Comparison of ENCODE assay signal across 32 mouse cellular contexts in the genomic region with DNA sequence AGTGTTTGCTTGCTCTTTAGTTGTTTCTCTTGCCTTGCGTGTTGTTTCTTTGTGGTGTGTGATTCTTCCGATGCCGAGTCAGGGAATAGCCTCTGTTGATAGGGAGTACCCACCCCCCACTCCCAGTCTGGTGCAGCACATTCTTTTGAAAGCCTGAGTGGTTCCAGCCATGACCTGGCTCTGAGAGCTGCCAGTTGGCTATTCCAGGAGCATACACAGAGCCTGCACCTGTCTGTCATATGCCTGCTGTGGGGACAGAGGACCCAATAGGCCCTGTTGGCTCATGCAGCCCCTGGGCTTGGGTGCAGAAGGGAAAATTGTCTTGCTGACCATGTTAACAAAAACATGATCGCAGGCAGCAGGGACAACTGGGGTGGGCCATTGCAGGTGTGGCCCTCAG.
DNase-seq lines count a peak whose midpoint lies in the region; ATAC-seq lines count a peak whose summit lies in the region.
"Had no signal": no experiment of that assay in that cellular context is flagged by ENCODE, and none has a peak within 500 bp of the region (broad histone marks: within the 10 kb centered on the region; RNA-seq: fewer than 3 reads in every experiment).

No protein-coding gene starts in this region.

- 0 out of 2 replicates have a peak, but pooled peaks cover 9% of the 10 kb centered on the region for H3K4me1 ChIP-seq in kidney, embryonic 16.5 days (ENCODE audit: insufficient read depth, low read length)
- H3K4me1 ChIP-seq: embryonic facial prominence, embryonic 10.5 days; embryonic facial prominence, embryonic 13.5 days; heart, embryonic 13.5 days had no signal

- ATAC-seq in cerebellum, adult (ENCODE audit: insufficient number of reproducible peaks, low FRiP score, low TSS enrichment) = no peak
- peak; percentile 35; the same call in 1 of the 2 replicates for ATAC-seq in kidney, embryonic 16.5 days (ENCODE audit: low FRiP score, low TSS enrichment)
- ATAC-seq: activated CD4-positive, CD25-positive, alpha-beta regulatory T cell, adult 4 months; forebrain, postnatal 0 days; hindbrain, postnatal 0 days; inflammation-experienced regulatory T-cells, adult 6 months; intestine, embryonic 16.5 days had no signal

- H3K27ac ChIP-seq in kidney, embryonic 16.5 days (ENCODE audit: low read length) = no peak overlapping the region
- H3K27ac ChIP-seq: embryonic facial prominence, embryonic 10.5 days; embryonic facial prominence, embryonic 13.5 days; forebrain, embryonic 12.5 days; heart, adult 2 months; heart, embryonic 10.5 days; heart, embryonic 13.5 days; hindbrain, embryonic 14.5 days; hindbrain, postnatal 0 days had no signal

- no peak overlapping the region for H3K4me2 ChIP-seq in kidney, embryonic 16.5 days (replicated peaks; ENCODE audit: low read depth, low read length)
- H3K4me2 ChIP-seq: embryonic facial prominence, embryonic 13.5 days; forebrain, embryonic 12.5 days; heart, embryonic 13.5 days; hindbrain, embryonic 14.5 days had no signal

- H3K4me3 ChIP-seq in kidney, embryonic 16.5 days (ENCODE audit: low read length) = no peak overlapping the region
- H3K4me3 ChIP-seq: embryonic facial prominence, embryonic 10.5 days; embryonic facial prominence, embryonic 13.5 days; erythroblast, embryonic 14.5 days; forebrain, embryonic 12.5 days; heart, adult 2 months; heart, embryonic 10.5 days; heart, embryonic 13.5 days had no signal

- no peak overlapping the region for H3K9ac ChIP-seq in kidney, embryonic 16.5 days (replicated peaks; ENCODE audit: low read length)
- H3K9ac ChIP-seq: embryonic facial prominence, embryonic 13.5 days; forebrain, embryonic 12.5 days; forebrain, postnatal 0 days; heart, embryonic 13.5 days; hindbrain, embryonic 14.5 days had no signal

- DNase-seq in cerebellum, postnatal 14 days = peak; percentile 56 to 59
- DNase-seq in kidney, adult 18-20 months = no peak
- DNase-seq in Muller cell, postnatal 12 days (ENCODE audit: inconsistent ontology term) = peak; percentile 41
- DNase-seq in brain, adult 2 months (ENCODE audit: low read depth, low spot score) = peak; percentile 30
- no peak for DNase-seq in adrenal gland, postnatal 25 days
- DNase-seq: adrenal gland, adult 8-10 months; adrenal gland, postnatal 36 days; B cell, adult 2 months; cerebellum, adult 11-12 months; cerebellum, adult 9-10 months; cerebellum, postnatal 36 days; embryo, embryonic 11 days; forebrain, postnatal 0 days; gastrocnemius, postnatal 25 days; heart, adult 2 months; heart, postnatal 14 days; heart, postnatal 4 days had no signal

- H3K27me3 ChIP-seq in kidney, embryonic 16.5 days (ENCODE audit: insufficient read depth, low read length) = no peaks in the 10 kb centered on the region
- H3K27me3 ChIP-seq: CH12.LX; embryonic facial prominence, embryonic 13.5 days; forebrain, embryonic 12.5 days; heart, embryonic 13.5 days had no signal

- H3K36me3 ChIP-seq in kidney, embryonic 16.5 days (ENCODE audit: insufficient read depth, low read length) = no peaks in the 10 kb centered on the region
- H3K36me3 ChIP-seq: embryonic facial prominence, embryonic 13.5 days; forebrain, embryonic 12.5 days; G1E; heart, embryonic 10.5 days; heart, embryonic 13.5 days had no signal

- 60% methylated on average over 4 of the region's 4 CpGs for WGBS in kidney, embryonic 16.5 days

- no peaks in the 10 kb centered on the region for H3K9me3 ChIP-seq in kidney, embryonic 16.5 days (ENCODE audit: low read length)
- H3K9me3 ChIP-seq: embryonic facial prominence, embryonic 10.5 days; embryonic facial prominence, embryonic 13.5 days; forebrain, embryonic 12.5 days; heart, embryonic 10.5 days; heart, embryonic 13.5 days had no signal

Comparison
In these comparisons a context has a peak if more than half of its experiments do, and no peak if none do; other contexts are left out.
1. DNase-seq: peak in cerebellum, postnatal 14 days (2 of 2), Muller cell, postnatal 12 days (single experiment) and brain, adult 2 months (single experiment); none in kidney, adult 18-20 months (single experiment) and adrenal gland, postnatal 25 days (single experiment).